Mouse (Mus musculus) neural tube, embryonic 15.5 days (tissue): Measurements from ENCODE around the gene Fam171b. TPM values are rescaled to one million over a fixed set of nuclear protein-coding genes. Genes with fewer than 3 reads are reported as not detected.

Experiments used
- ATAC-seq: fragments of 200-750 bp; cut with Nextera tagmentation; 2 replicates; pipeline ENCODE4 v1.8.0; 2017; ENCODE audit warnings: mild to moderate bottlenecking, moderate TSS enrichment, moderate library complexity; ENCODE audit not compliant: low FRiP score
- H3K27ac ChIP-seq: fragments of 300-500 bp; sonication (generic); replicated peaks from 2 replicates; pipeline ENCODE4 v1.5.1; 2015; ENCODE audit warnings: mild to moderate bottlenecking, inconsistent platforms
- H3K27me3 ChIP-seq: fragments of 300-500 bp; sonication (generic); replicated peaks from 2 replicates; pipeline ENCODE4 v1.6.1; 2015; ENCODE audit warnings: inconsistent platforms
- H3K36me3 ChIP-seq: fragments of 300-500 bp; sonication (generic); 2 replicates; pipeline ENCODE4 v1.6.1; 2015; ENCODE audit warnings: inconsistent platforms
- H3K4me1 ChIP-seq: fragments of 300-500 bp; sonication (generic); 2 replicates; pipeline ENCODE4 v1.6.1; 2015; ENCODE audit warnings: inconsistent platforms
- H3K4me2 ChIP-seq: fragments of 300-500 bp; sonication (generic); 2 replicates; pipeline ENCODE4 v1.6.1; 2015; ENCODE audit warnings: inconsistent platforms, mild to moderate bottlenecking, moderate library complexity
- H3K4me3 ChIP-seq: fragments of 300-500 bp; sonication (generic); replicated peaks from 2 replicates; pipeline ENCODE4 v1.5.1; 2015; ENCODE audit warnings: mild to moderate bottlenecking, inconsistent platforms
- H3K9ac ChIP-seq: fragments of 300-500 bp; sonication (generic); replicated peaks from 2 replicates; pipeline ENCODE4 v1.6.1; 2015; ENCODE audit warnings: mild to moderate bottlenecking, inconsistent platforms
- H3K9me3 ChIP-seq: fragments of 300-500 bp; sonication (generic); replicated peaks from 2 replicates; pipeline ENCODE4 v1.6.1; 2016; ENCODE audit warnings: inconsistent platforms
- WGBS: fragments of 180-500 bp; shearing (Covaris S2); methylation state at CpG from one replicate; pipeline ENCODE4 v1.1.7; 2015; ENCODE audit warnings: mixed read lengths; 5-methylcytosine and 5-hydroxymethylcytosine counted together
- polyA plus RNA-seq: library from polyadenylated mRNA; unstranded; fragments of >200 nt; fragmentation: Nextera tagmentation; extraction: Ambion mirVana; gene quantifications from 2 replicates; pipeline ENCODE4 v1.2.1, GENCODE M21; 2015

Fam171b gene
- polyA plus RNA-seq, 1 experiment from 2014 or later: 79.0 TPM

DNA sequence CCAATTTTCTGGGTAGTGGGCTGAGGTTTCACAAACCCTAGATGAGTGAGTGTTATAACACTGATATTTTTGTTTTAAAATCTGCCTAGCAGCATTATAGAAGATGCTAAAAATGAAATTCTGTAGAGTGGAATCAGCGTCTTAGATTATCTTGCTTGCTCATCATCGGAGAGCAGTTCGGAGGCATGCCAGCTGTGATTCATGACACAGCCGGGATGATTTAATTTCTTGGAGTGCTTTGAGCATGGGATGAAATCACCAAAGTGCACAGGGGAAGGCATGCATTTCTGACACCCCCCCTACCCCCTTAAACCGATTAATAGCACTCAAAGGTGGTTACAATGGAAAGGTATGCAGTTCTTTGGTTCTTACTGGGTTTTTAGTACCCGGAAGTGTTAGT lies 1.6 kb downstream of the Fam171b start:
- Histone ChIP-seq H3K9me3 (no peaks in the 10 kb centered on the region), H3K9ac (peak overlapping the region; percentile 97), H3K4me1 (peaks cover 22% of the 10 kb centered on the region), H3K36me3 (no peaks in the 10 kb centered on the region), H3K4me2 (peak overlapping the region; percentile 63), H3K4me3 (peak overlapping the region; percentile 91), H3K27ac (peak overlapping the region; percentile 99), H3K27me3 (no peaks in the 10 kb centered on the region)
- no peak for ATAC-seq
- 17% methylated on average over 6 of the region's 6 CpGs for WGBS

GRCm38 (mm10) chr2:83816147-83816546 lies 3.7 kb downstream of the Fam171b start:
- H3K9me3 ChIP-seq: no peaks in the 10 kb centered on the region
- H3K9ac ChIP-seq: no peak overlapping the region
- H3K4me3 ChIP-seq: no peak overlapping the region
- peak overlapping the region; percentile 11; the same call in 1 of the 2 replicates for H3K4me2 ChIP-seq
- ATAC-seq: no peak
- peaks cover 25% of the 10 kb centered on the region for H3K4me1 ChIP-seq
- WGBS: 29% methylated on average over 6 of the region's 6 CpGs
- no peaks in the 10 kb centered on the region for H3K27me3 ChIP-seq
- H3K27ac ChIP-seq: no peak overlapping the region
- no peaks in the 10 kb centered on the region for H3K36me3 ChIP-seq

GRCm38 (mm10) chr2:83825161-83825560 lies 12.7 kb downstream of the Fam171b start:
- peak overlapping the region; percentile 8; the same call in 1 of the 2 replicates for H3K27ac ChIP-seq
- ATAC-seq: 0 out of 2 replicates have a peak, but pooled peaks have one; percentile 18
- no peak overlapping the region for H3K4me2 ChIP-seq

DNA sequence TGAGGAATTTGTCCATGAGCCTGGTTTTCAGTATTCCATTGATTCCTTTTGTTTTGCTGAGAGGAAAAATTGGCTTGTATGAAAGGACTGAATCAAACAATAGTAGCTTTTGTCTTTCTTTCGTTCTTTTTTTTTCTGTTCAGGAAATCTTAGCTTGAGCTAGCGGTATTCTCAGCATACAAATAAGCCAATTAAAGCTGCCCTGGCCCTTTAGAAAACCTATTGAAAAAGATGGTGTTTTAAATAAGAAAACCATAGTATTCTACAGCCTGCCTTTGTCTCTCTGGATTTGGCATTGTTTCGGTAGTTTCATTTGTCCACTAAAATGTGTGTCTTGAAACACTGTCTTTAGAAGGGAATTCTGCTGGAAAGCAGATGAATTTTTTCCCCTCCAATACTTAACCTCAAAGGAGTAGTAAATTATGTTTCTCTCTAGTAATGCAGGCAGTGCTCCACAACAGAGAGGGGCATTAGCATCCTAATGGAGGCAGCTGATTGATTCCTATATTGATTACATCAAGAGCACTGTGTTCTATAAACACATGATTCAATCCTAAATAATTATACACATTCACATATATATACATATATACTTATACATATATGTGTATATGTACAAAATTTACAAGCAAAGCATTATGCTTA lies 16.6 kb downstream of the Fam171b start:
- Histone ChIP-seq H3K27ac (peak overlapping the region; percentile 70), H3K4me1 (peaks cover 23% of the 10 kb centered on the region), H3K27me3 (no peaks in the 10 kb centered on the region), H3K36me3 (no peaks in the 10 kb centered on the region), H3K9ac (no peak overlapping the region), H3K4me2 (no peak overlapping the region), H3K4me3 (no peak overlapping the region), H3K9me3 (no peaks in the 10 kb centered on the region)
- WGBS: 11% methylated on average over 3 of the region's 3 CpGs
- 0 out of 2 replicates have a peak, but pooled peaks have one; percentile 16 for ATAC-seq

More at GRCm38 (mm10) chr2:83825161-83825560, 12.7 kb downstream of the Fam171b start:
- Histone ChIP-seq H3K27me3 (no peaks in the 10 kb centered on the region), H3K4me3 (no peak overlapping the region), H3K4me1 (peaks cover 23% of the 10 kb centered on the region), H3K9me3 (no peaks in the 10 kb centered on the region), H3K36me3 (no peaks in the 10 kb centered on the region), H3K9ac (no peak overlapping the region)
- 21% methylated on average over 5 of the region's 5 CpGs for WGBS

DNA sequence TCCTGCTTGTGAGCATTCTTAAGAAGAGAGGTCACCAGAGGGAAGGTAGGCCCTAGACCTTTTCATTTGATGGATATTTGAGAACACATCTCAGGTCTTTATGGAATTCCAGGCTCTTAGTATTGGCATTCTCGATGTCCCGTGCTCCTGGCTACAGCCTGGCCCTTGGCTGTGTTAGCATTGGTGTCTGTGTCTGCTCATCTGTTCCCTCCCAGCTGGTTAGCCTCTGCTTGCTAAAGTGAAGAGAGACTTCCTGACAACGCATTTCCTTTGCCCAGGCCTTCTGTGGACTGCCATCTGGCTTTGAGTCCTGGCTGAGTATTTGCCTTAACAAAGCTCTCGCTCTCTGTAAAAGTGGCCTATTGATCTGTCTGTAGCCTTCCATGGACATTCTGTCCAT lies 20.5 kb downstream of the Fam171b start:
- H3K4me2 ChIP-seq: no peak overlapping the region
- H3K36me3 ChIP-seq: no peaks in the 10 kb centered on the region
- peaks cover 18% of the 10 kb centered on the region for H3K4me1 ChIP-seq
- H3K27me3 ChIP-seq: no peaks in the 10 kb centered on the region
- H3K9ac ChIP-seq: no peak overlapping the region
- no peaks in the 10 kb centered on the region for H3K9me3 ChIP-seq
- H3K4me3 ChIP-seq: no peak overlapping the region
- no peak for ATAC-seq
- WGBS: 82% methylated on average over 4 of the region's 4 CpGs
- no peak overlapping the region for H3K27ac ChIP-seq

DNA sequence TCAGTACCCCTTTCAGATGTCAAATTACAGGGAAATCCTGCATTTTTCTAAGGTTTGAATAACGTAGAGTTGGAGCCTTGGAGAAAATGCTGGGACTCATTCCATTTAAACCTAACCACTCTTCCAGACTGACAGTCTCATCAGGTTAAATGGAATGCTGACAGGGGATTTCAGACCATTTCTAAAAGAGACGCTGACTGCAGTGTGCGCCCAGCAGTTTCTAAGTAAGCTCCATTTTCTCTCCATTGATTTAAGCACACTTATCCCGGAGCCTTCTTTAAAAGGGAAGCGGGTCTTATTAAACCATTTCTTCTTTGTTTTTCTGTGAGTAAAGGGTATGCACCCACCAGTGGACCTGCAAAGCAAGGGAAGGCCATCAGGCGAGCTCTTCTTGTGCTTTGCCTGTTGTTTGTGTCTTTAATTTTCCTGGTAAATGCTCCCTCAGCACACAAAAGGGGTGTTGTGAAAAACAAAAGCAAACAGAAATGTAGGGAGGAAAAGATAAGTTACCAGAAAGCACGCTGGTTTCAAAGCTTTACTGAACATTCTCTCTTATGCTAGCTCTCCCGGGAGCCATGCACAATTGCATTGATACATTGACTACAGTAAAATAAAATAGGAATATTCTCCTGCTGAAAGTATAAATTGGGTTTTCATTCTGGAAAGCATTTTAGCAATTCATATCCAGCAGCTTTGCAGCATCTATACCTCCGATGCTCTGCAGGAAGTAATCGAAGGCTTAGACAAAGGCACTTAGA lies 23.1 kb downstream of the Fam171b start:
- peak; percentile 61 for ATAC-seq

GRCm38 (mm10) chr2:83848495-83848894 lies 36.1 kb downstream of the Fam171b start:
- Histone ChIP-seq H3K27me3 (no peaks in the 10 kb centered on the region), H3K4me3 (no peak overlapping the region), H3K9me3 (no peaks in the 10 kb centered on the region), H3K27ac (no peak overlapping the region), H3K4me2 (no peak overlapping the region), H3K36me3 (peaks cover 3% of the 10 kb centered on the region; the same call in 1 of the 2 replicates), H3K4me1 (peaks cover 7% of the 10 kb centered on the region; the same call in 1 of the 2 replicates), H3K9ac (no peak overlapping the region)
- 90% methylated on average over 3 of the region's 3 CpGs for WGBS
- no peak for ATAC-seq

More for the DNA sequence above, 23.1 kb downstream of the Fam171b start:
- no peaks in the 10 kb centered on the region for H3K9me3 ChIP-seq
- H3K4me1 ChIP-seq: peaks cover 8% of the 10 kb centered on the region; the same call in 1 of the 2 replicates
- no peaks in the 10 kb centered on the region for H3K27me3 ChIP-seq
- H3K36me3 ChIP-seq: no peaks in the 10 kb centered on the region
- H3K27ac ChIP-seq: peak overlapping the region; percentile 84
- no peak overlapping the region for H3K9ac ChIP-seq
- H3K4me3 ChIP-seq: no peak overlapping the region
- whole genome bisulfite sequencing: 38% methylated on average over 10 of the region's 10 CpGs
- H3K4me2 ChIP-seq: peak overlapping the region; percentile 31

DNA sequence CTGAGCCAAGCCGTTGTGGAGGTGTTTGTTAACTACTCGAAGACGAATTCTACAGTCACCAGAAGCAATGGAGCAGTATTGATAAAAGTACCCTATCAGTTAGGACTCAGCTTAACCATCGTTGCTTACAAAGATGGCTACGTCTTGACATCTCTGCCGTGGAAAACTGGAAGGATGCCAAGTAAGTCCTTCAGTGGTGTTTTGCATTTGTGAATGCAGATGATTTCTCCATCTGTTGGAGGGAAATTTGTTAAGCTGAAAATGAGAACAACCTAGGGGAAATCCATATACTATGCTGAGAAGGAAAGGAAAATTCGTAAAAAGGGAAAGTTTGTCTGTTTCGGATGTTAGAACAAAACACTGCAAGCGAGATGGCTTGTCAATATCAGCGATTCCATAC lies 41.0 kb downstream of the Fam171b start:
- Histone ChIP-seq H3K9me3 (no peaks in the 10 kb centered on the region), H3K4me1 (no peaks in the 10 kb centered on the region), H3K9ac (no peak overlapping the region), H3K27me3 (no peaks in the 10 kb centered on the region), H3K4me2 (no peak overlapping the region), H3K27ac (no peak overlapping the region), H3K36me3 (peaks cover 19% of the 10 kb centered on the region), H3K4me3 (no peak overlapping the region)
- 84% methylated on average over 10 of the region's 10 CpGs for WGBS
- ATAC-seq: no peak; the same call in 1 of the 2 replicates

DNA sequence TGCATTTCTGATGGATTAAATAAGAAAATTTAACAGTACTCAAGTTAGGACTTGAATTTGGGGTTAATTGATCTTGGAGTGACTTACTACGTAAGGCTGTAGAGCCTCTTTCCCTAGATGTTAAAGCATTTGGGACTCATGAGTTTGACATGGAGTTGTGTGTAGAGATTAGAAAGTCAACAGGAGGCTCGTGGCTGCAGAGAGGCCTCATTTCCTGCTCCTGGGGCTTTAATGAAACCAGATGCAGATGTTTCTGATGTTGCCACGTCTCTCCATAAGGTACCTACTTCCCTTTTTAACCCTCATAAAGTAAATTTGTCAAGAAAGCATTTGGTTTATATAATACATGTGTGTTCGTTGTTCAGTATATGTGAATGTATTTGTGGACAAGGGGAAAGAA lies 43.8 kb downstream of the Fam171b start:
- Histone ChIP-seq H3K4me1 (no peaks in the 10 kb centered on the region), H3K9ac (no peak overlapping the region), H3K9me3 (no peaks in the 10 kb centered on the region), H3K4me2 (no peak overlapping the region), H3K27ac (no peak overlapping the region), H3K27me3 (no peaks in the 10 kb centered on the region), H3K36me3 (peaks cover 28% of the 10 kb centered on the region), H3K4me3 (no peak overlapping the region)
- WGBS: 72% methylated on average over 4 of the region's 4 CpGs
- ATAC-seq: no peak

DNA sequence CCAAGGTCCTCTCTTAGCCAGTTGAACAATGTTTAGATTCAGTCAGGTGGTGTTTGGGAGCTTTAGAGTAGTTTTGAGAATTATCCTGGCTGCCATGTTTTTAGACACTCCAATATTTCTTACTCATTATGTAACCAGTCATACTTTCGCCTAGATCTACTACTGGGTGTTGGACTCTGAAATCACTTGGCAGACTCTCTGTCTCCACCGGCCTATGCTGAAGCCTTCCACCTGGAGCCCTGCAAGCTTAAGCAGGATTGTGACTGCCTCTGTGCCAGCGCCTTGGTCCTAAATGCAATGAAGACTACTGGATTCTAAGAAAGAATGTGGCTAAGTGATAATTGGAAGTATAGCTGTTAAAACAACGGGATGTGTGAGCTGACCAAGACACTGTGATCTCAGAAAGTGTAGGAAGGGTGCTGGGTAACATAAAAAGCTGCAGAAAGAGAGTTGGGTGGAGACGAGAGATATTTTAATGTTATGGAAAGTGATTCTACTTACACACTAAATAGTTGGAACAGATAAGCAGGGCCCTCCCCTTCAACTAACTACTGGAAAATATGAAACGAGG lies 71.5 kb downstream of the Fam171b start:
- H3K27me3 ChIP-seq: no peaks in the 10 kb centered on the region
- WGBS: 84% methylated on average over 6 of the region's 6 CpGs
- no peak overlapping the region for H3K4me2 ChIP-seq
- H3K27ac ChIP-seq: no peak overlapping the region
- H3K36me3 ChIP-seq: peaks cover 12% of the 10 kb centered on the region
- H3K4me1 ChIP-seq: no peaks in the 10 kb centered on the region
- no peaks in the 10 kb centered on the region for H3K9me3 ChIP-seq
- ATAC-seq: no peak
- H3K9ac ChIP-seq: no peak overlapping the region
- no peak overlapping the region for H3K4me3 ChIP-seq

GRCm38 (mm10) chr2:83893701-83894100 lies 81.3 kb downstream of the Fam171b start:
- Histone ChIP-seq H3K9ac (no peak overlapping the region), H3K4me1 (no peaks in the 10 kb centered on the region), H3K36me3 (no peaks in the 10 kb centered on the region), H3K9me3 (no peaks in the 10 kb centered on the region), H3K4me2 (no peak overlapping the region), H3K4me3 (no peak overlapping the region), H3K27ac (no peak overlapping the region), H3K27me3 (no peaks in the 10 kb centered on the region)
- no peak for ATAC-seq
- WGBS: 96% methylated on average over 2 of the region's 2 CpGs
